Mouse (Mus musculus) olfactory bulb, adult 2 months (tissue): ENCODE measurements around the gene Tpcn2.
A peak's percentile ranks its signal among the peaks of the same experiment; 100 is the strongest.

Experiments
- CTCF ChIP-seq: fragments of 200-500 bp; IDR thresholded peaks from 2 replicates; pipeline ENCODE4 v1.5.1; 2012; ENCODE audit warnings: low read depth, mild to moderate bottlenecking, low read length, moderate library complexity; ENCODE audit not compliant: insufficient read depth
- POLR2A ChIP-seq: fragments of 200-500 bp; IDR thresholded peaks from 2 replicates; pipeline ENCODE4 v1.6.1; 2012; ENCODE audit warnings: mild to moderate bottlenecking, low read depth, low read length, moderate library complexity; ENCODE audit not compliant: insufficient read depth

DNA sequence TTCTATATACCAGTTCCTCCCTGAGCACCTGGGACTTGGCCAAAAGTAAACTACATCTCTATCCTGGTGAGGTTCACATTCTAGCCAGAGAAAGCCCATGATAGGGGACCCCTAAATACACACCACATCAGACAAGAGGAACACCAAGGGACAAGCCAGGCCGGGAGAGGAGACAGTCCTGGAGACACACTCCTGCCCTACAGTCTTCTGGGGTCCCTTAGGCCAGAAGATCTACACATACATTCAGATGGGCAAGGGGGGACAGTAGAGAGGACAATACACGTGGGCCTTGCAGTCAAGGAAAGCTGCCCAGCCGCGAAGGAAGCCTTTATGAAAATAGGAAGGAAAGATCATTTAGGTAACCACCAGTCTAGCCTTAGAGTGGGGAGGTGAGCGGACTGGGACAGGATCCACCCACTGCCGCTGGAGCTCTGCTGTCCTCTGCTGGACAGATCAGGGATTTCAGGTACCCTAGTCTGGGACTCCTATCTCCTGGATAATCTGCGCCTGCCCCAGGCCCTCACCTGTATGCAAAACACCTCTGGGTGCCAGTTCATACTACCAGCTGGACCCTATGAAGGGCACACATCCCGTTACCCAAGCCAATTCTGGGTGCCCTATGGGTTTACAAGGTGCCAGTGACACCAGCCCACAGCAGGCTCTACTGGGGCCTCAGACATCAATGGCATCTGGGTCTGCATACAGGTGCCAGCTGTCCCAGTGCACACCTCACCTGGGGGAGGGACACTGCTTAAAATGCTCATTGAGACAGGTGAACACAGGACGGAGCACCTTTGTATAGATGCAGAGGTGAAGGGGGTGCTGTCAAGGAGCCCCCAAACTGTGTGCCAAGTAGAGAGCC lies 40.7 kb downstream of the Tpcn2 start:
- TF ChIP-seq CTCF, result peak; percentile 96
- TF ChIP-seq POLR2A, result no peak
